Mouse (Mus musculus) left cerebral cortex, postnatal 4 days (tissue): ENCODE data around the gene Rnf19b. TPM values are rescaled to one million over a fixed set of nuclear protein-coding genes. Genes with fewer than 3 reads are reported as not detected.

Experiments used
- DNase-seq: peaks from one replicate; pipeline ENCODE4 v3.0.0-alpha.2; 2022
- intact Hi-C: fragments of 180-260 bp; cut with DNase I; formaldehyde crosslinking; loops from one replicate; pipeline ENCODE4 v1.15.1; 2025
- total RNA-seq, 2 experiments: library from RNA; stranded (reverse); gene quantifications; 2 replicates each; pipeline ENCODE4 v1.2.3; 2021

The Rnf19b gene
- total RNA-seq: 100 to 1,000 TPM in 1 of 2 experiments, 10 to 100 TPM in 1; 97.9 to 102 TPM

- DNase-seq: peak; percentile 41
- intact Hi-C loops: no loop called here
Measured at GRCm38 (mm10) chr4:129058207-129059092, at the start of gene Rnf19b. Gene Rnf19b, plus strand, starts transcription at chr4:129058271.

- DNase-seq: no peak
- intact Hi-C loops: no loop called here
Measured at GRCm38 (mm10) chr4:129008672-129009071, 49.4 kb upstream of the Rnf19b start.

GRCm38 (mm10) chr4:129009521-129009920 lies 48.5 kb upstream of the Rnf19b start:
- intact Hi-C loops: no loop called here

GRCm38 (mm10) chr4:129011604-129012121 lies 46.4 kb upstream of the Rnf19b start:
- intact Hi-C loops: no loop called here
- DNase-seq: peak; percentile 90

More at GRCm38 (mm10) chr4:129009521-129009920, 48.5 kb upstream of the Rnf19b start:
- no peak for DNase-seq

GRCm38 (mm10) chr4:129013151-129013864 lies 44.8 kb upstream of the Rnf19b start:
- no peak for DNase-seq
- intact Hi-C loops: no loop called here

- intact Hi-C loops: no loop called here
- DNase-seq: no peak
Measured at GRCm38 (mm10) chr4:129016329-129016728, 41.7 kb upstream of the Rnf19b start.

GRCm38 (mm10) chr4:129017150-129017549 lies 40.9 kb upstream of the Rnf19b start:
- intact Hi-C loops: no loop called here
- DNase-seq: no peak

GRCm38 (mm10) chr4:129018788-129019435 lies 39.2 kb upstream of the Rnf19b start:
- intact Hi-C loops: no loop called here
- DNase-seq: no peak

- DNase-seq: peak; percentile 35
- intact Hi-C loops: no loop called here
Measured at GRCm38 (mm10) chr4:129019788-129020187, 38.3 kb upstream of the Rnf19b start.

- intact Hi-C loops: no loop called here
Measured at GRCm38 (mm10) chr4:129020454-129020853, 37.6 kb upstream of the Rnf19b start.

GRCm38 (mm10) chr4:129021426-129021825 lies 36.6 kb upstream of the Rnf19b start:
- intact Hi-C loops: no loop called here

More at GRCm38 (mm10) chr4:129020454-129020853, 37.6 kb upstream of the Rnf19b start:
- DNase-seq: peak; percentile 97

GRCm38 (mm10) chr4:129021886-129022285 lies 36.2 kb upstream of the Rnf19b start:
- intact Hi-C loops: no loop called here
- DNase-seq: no peak

More at GRCm38 (mm10) chr4:129021426-129021825, 36.6 kb upstream of the Rnf19b start:
- no peak for DNase-seq

- DNase-seq: no peak
- intact Hi-C loops: no loop called here
Measured at GRCm38 (mm10) chr4:129023884-129024283, 34.2 kb upstream of the Rnf19b start.

GRCm38 (mm10) chr4:129024775-129025174 lies 33.3 kb upstream of the Rnf19b start:
- intact Hi-C loops: no loop called here
- peak; percentile 86 for DNase-seq

GRCm38 (mm10) chr4:129025707-129026106 lies 32.4 kb upstream of the Rnf19b start:
- intact Hi-C loops: no loop called here

GRCm38 (mm10) chr4:129030746-129031145 lies 27.3 kb upstream of the Rnf19b start:
- intact Hi-C loops: no loop called here
- DNase-seq: no peak

More at GRCm38 (mm10) chr4:129025707-129026106, 32.4 kb upstream of the Rnf19b start:
- DNase-seq: no peak

- no peak for DNase-seq
- intact Hi-C loops: no loop called here
Measured at GRCm38 (mm10) chr4:129031408-129031965, 26.6 kb upstream of the Rnf19b start.

- intact Hi-C loops: no loop called here
- no peak for DNase-seq
Measured at GRCm38 (mm10) chr4:129032133-129032962, 25.7 kb upstream of the Rnf19b start.
